Mouse (Mus musculus): ENCODE data around the gene Clstn3. TPM values are rescaled to one million over a fixed set of nuclear protein-coding genes. Genes with fewer than 3 reads are reported as not detected.
"Not testable (repeated sequence)": the region's sequence is repeated elsewhere in the genome, so short reads cannot be mapped to it uniquely, and the experiment has no call there.

Clstn3 gene
- total and polyA plus RNA-seq, 2 experiments: 1.6 to 4.1 TPM

- H3K27me3 ChIP-seq (ENCODE audit: control insufficient read depth, insufficient read depth, low read length): no peaks in the 10 kb centered on the region
- WGBS: 87% methylated on average over 11 of the region's 11 CpGs
- no peak overlapping the region for H3K9ac ChIP-seq (ENCODE audit: low read depth, low read length)
- no peak overlapping the region for H3K27ac ChIP-seq (replicated peaks; ENCODE audit: insufficient read depth, low read depth, low read length)
- no peak for TF ChIP-seq POLR2A (IDR thresholded peaks at IDR 0.05; ENCODE audit: extremely low read depth, insufficient read depth, low read length)
- H3K36me3 ChIP-seq (ENCODE audit: control insufficient read depth, insufficient read depth, low read length): no peaks in the 10 kb centered on the region
- DNase-seq (ENCODE audit: extremely low read depth, low read depth, low spot score): no peak
- no peaks in the 10 kb centered on the region for H3K79me2 ChIP-seq (ENCODE audit: control insufficient read depth, insufficient read depth, low read length)
- peaks cover 16% of the 10 kb centered on the region for H3K4me1 ChIP-seq (ENCODE audit: control insufficient read depth, insufficient read depth, low read length)
- no peak overlapping the region for H3K4me3 ChIP-seq (ENCODE audit: insufficient read depth, low read depth, low read length)
These were observed 10.0 kb upstream of the Clstn3 start for GRCm38 (mm10) chr6:124474621-124475020.

- no peaks in the 10 kb centered on the region for H3K36me3 ChIP-seq (ENCODE audit: control insufficient read depth, insufficient read depth, low read length)
- WGBS: 21% methylated on average over 6 of the region's 6 CpGs
These were observed 8.2 kb upstream of the Clstn3 start for GRCm38 (mm10) chr6:124472801-124473200.

GRCm38 (mm10) chr6:124471783-124472638 lies 7.4 kb upstream of the Clstn3 start:
- not testable (repeated sequence) for H3K36me3 ChIP-seq (ENCODE audit: control insufficient read depth, insufficient read depth, low read length); H3K4me3 ChIP-seq (ENCODE audit: insufficient read depth, low read depth, low read length); H3K27me3 ChIP-seq (ENCODE audit: control insufficient read depth, insufficient read depth, low read length); H3K4me1 ChIP-seq (ENCODE audit: control insufficient read depth, insufficient read depth, low read length); H3K79me2 ChIP-seq (ENCODE audit: control insufficient read depth, insufficient read depth, low read length); DNase-seq (ENCODE audit: extremely low read depth, low read depth, low spot score); H3K9ac ChIP-seq (ENCODE audit: low read depth, low read length); H3K27ac ChIP-seq (replicated peaks; ENCODE audit: insufficient read depth, low read depth, low read length)
- 88% methylated on average over 6 of the region's 6 CpGs for WGBS

More at GRCm38 (mm10) chr6:124472801-124473200, 8.2 kb upstream of the Clstn3 start:
- peak; percentile 43 for DNase-seq (ENCODE audit: extremely low read depth, low read depth, low spot score)
- Histone ChIP-seq H3K9ac (ENCODE audit: low read depth, low read length) (no peak overlapping the region), H3K27me3 (ENCODE audit: control insufficient read depth, insufficient read depth, low read length) (no peaks in the 10 kb centered on the region), H3K27ac (replicated peaks; ENCODE audit: insufficient read depth, low read depth, low read length) (no peak overlapping the region), H3K79me2 (ENCODE audit: control insufficient read depth, insufficient read depth, low read length) (no peaks in the 10 kb centered on the region), H3K4me1 (ENCODE audit: control insufficient read depth, insufficient read depth, low read length) (peaks cover 6% of the 10 kb centered on the region), H3K4me3 (ENCODE audit: insufficient read depth, low read depth, low read length) (no peak overlapping the region)
- TF ChIP-seq POLR2A (IDR thresholded peaks at IDR 0.05; ENCODE audit: extremely low read depth, insufficient read depth, low read length) (no peak), CTCF (IDR thresholded peaks at IDR 0.05; ENCODE audit: low read depth, low read length) (peak; percentile 88)

- H3K27ac ChIP-seq (replicated peaks; ENCODE audit: insufficient read depth, low read depth, low read length): no peak overlapping the region
- H3K27me3 ChIP-seq (ENCODE audit: control insufficient read depth, insufficient read depth, low read length): no peaks in the 10 kb centered on the region
- WGBS: 90% methylated on average over 3 of the region's 3 CpGs
- H3K9ac ChIP-seq (ENCODE audit: low read depth, low read length): no peak overlapping the region
- no peaks in the 10 kb centered on the region for H3K4me1 ChIP-seq (ENCODE audit: control insufficient read depth, insufficient read depth, low read length)
- H3K36me3 ChIP-seq (ENCODE audit: control insufficient read depth, insufficient read depth, low read length): no peaks in the 10 kb centered on the region
- H3K79me2 ChIP-seq (ENCODE audit: control insufficient read depth, insufficient read depth, low read length): no peaks in the 10 kb centered on the region
- TF ChIP-seq CTCF (IDR thresholded peaks at IDR 0.05; ENCODE audit: low read depth, low read length): no peak
- no peak for TF ChIP-seq POLR2A (IDR thresholded peaks at IDR 0.05; ENCODE audit: extremely low read depth, insufficient read depth, low read length)
- no peak overlapping the region for H3K4me3 ChIP-seq (ENCODE audit: insufficient read depth, low read depth, low read length)
- no peak for DNase-seq (ENCODE audit: extremely low read depth, low read depth, low spot score)
These were observed 6.5 kb upstream of the Clstn3 start for GRCm38 (mm10) chr6:124471121-124471520.

- no peaks in the 10 kb centered on the region for H3K79me2 ChIP-seq (ENCODE audit: control insufficient read depth, insufficient read depth, low read length)
- no peak for DNase-seq (ENCODE audit: extremely low read depth, low read depth, low spot score)
- 90% methylated on average over 6 of the region's 6 CpGs for WGBS
- H3K27me3 ChIP-seq (ENCODE audit: control insufficient read depth, insufficient read depth, low read length): peaks cover 5% of the 10 kb centered on the region; the same call in 1 of the 2 replicates
- no peaks in the 10 kb centered on the region for H3K36me3 ChIP-seq (ENCODE audit: control insufficient read depth, insufficient read depth, low read length)
- H3K27ac ChIP-seq (replicated peaks; ENCODE audit: insufficient read depth, low read depth, low read length): no peak overlapping the region
- TF ChIP-seq POLR2A (IDR thresholded peaks at IDR 0.05; ENCODE audit: extremely low read depth, insufficient read depth, low read length): no peak
- TF ChIP-seq CTCF (IDR thresholded peaks at IDR 0.05; ENCODE audit: low read depth, low read length): no peak
- no peak overlapping the region for H3K4me3 ChIP-seq (ENCODE audit: insufficient read depth, low read depth, low read length)
- H3K9ac ChIP-seq (ENCODE audit: low read depth, low read length): no peak overlapping the region
- H3K4me1 ChIP-seq (ENCODE audit: control insufficient read depth, insufficient read depth, low read length): no peaks in the 10 kb centered on the region
These were observed 1.1 kb upstream of the Clstn3 start for GRCm38 (mm10) chr6:124465729-124466128.

GRCm38 (mm10) chr6:124465299-124465698 lies 705 bp upstream of the Clstn3 start:
- DNase-seq (ENCODE audit: extremely low read depth, low read depth, low spot score): no peak
- H3K4me3 ChIP-seq (ENCODE audit: insufficient read depth, low read depth, low read length): no peak overlapping the region
- no peaks in the 10 kb centered on the region for H3K4me1 ChIP-seq (ENCODE audit: control insufficient read depth, insufficient read depth, low read length)
- no peaks in the 10 kb centered on the region for H3K79me2 ChIP-seq (ENCODE audit: control insufficient read depth, insufficient read depth, low read length)
- H3K9ac ChIP-seq (ENCODE audit: low read depth, low read length): no peak overlapping the region
- H3K27ac ChIP-seq (replicated peaks; ENCODE audit: insufficient read depth, low read depth, low read length): no peak overlapping the region
- 66% methylated on average over 6 of the region's 6 CpGs for WGBS
- TF ChIP-seq POLR2A (IDR thresholded peaks at IDR 0.05; ENCODE audit: extremely low read depth, insufficient read depth, low read length) (no peak), CTCF (IDR thresholded peaks at IDR 0.05; ENCODE audit: low read depth, low read length) (no peak)
- no peaks in the 10 kb centered on the region for H3K36me3 ChIP-seq (ENCODE audit: control insufficient read depth, insufficient read depth, low read length)
- peaks cover 5% of the 10 kb centered on the region; the same call in 1 of the 2 replicates for H3K27me3 ChIP-seq (ENCODE audit: control insufficient read depth, insufficient read depth, low read length)

Measured in liver, adult 2 months (tissue).